Mouse (Mus musculus): Measurements from ENCODE around the gene Cab39.

Cab39 gene

GRCm38 (mm10) chr1:85845476-85845875, 52.2 kb downstream of the Cab39 start:
- no peak for DNase-seq (ENCODE audit: low read depth)

DNA sequence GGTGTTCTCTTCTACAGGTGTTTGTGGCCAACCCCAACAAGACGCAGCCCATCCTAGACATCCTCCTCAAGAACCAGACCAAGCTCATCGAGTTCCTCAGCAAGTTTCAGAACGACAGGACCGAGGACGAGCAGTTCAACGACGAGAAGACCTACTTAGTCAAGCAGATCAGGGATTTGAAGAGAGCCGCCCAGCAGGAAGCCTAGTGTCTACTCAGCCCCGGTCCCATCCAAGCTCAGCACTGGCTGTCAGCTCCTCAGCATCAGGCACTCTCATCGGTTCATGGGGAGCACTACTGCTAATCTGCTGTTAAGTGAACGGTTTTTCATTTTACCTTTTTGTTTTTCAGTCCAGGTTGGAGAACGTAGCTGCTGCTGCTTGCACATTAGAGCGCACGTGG, 55.8 kb downstream of the Cab39 start:
- DNase-seq (ENCODE audit: low read depth) = no peak

DNA sequence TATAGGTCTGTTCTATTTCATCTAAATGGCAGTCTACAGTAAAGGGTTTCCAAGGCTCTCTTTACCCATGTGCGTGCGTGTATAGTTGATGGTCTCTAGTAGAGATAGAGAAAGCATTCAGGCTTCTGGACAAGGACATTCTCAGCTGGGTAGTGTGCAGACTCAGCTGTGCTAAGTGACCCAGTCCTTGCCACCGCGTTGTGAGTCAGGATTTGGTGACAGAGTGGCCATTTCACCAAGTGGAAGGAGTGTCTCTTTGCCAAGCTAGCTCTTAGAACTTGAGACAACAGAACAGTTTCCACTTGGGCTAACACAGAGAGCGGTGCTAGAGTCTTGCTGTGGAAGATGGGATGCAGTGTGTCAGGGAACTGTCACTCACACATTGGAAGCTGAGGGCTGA, 57.6 kb downstream of the Cab39 start:
- DNase-seq (ENCODE audit: low read depth) = no peak

- DNase-seq (ENCODE audit: low read depth) = peak; percentile 35
Observed at GRCm38 (mm10) chr1:85852996-85853689, 59.9 kb downstream of the Cab39 start.

- no peak for DNase-seq (ENCODE audit: low read depth)
Observed at GRCm38 (mm10) chr1:85853865-85854264, 60.6 kb downstream of the Cab39 start.

DNA sequence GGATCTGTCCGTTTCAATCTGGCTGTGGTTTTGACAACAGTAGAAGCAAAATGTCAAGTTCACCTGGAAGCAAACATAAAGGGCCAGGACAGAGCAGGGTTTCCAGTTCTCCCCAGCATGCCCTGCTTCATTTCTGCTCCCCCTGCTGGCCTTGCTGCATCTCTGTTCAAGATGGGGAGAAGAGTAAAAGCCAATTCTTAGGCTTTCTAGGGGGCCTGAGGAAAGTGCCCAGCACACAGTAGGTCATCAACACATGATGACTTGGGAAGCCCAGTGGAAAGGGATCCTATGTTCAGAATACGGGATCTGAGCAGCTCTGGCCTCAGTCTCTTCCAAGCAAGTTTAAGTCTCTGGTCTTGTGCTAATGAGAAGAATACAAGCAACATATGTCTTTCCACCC, 61.2 kb downstream of the Cab39 start:
- no peak for DNase-seq (ENCODE audit: low read depth)

DNA sequence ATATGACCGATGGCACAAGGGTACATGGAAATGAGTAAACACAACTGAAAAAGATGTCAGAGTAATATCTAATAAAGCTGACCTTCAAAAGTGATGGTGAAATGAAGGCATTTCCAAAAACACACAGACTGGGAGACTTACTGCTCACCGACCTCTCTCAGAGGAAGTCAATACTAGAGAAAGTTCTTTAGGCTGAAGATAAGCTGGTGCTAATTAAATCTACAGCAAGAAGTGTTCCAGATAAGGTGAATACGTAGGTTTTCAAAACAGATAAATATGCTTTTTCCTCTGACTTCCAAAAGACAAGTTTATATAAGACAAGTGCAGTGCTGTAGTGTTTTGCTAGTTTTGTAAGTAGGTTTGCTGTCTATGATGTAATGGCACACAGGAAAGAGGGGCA, 63.0 kb downstream of the Cab39 start:
- no peak for DNase-seq (ENCODE audit: low read depth)

- no peak for DNase-seq (ENCODE audit: low read depth)
Observed at GRCm38 (mm10) chr1:85857261-85857754, 64.1 kb downstream of the Cab39 start.

DNA sequence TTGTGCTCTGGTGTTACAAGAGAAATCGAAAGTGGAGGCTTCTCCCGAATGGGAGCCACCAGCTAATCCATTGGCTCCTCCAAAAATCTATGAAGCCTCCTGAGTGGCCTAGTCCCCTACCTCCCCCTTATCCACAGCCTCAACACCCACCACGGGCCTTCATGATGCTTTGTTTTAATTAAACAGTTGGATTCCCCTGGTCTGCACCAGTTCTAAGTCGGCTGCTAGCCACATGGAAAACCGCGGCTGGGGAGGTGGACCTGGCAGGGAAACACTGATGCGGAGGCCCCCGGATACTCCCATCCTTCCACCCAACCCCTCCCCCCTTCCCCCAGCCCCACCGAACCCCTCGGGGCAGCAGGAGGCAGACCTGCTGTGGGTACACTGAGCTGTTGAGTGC, 71.1 kb downstream of the Cab39 start:
- DNase-seq (ENCODE audit: low read depth) = no peak

DNA sequence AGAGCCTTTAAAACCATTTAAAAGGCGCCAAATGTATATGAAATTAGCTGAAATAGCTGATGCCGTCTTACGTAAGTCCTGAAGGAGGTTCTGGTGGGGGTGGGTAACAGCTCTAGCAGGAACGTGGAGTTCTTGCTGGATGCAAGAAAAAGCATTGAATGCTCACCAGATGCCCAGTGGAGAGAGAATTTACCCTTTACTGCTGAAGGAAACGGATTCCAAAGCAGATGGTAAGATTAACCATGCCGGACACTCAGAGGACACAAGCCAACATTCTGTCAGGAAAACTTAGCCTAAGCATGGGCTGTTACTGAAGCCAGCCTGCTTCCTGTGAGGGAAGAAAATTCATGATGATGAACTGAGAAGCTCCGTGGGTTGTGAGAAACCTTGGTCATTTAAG, 76.8 kb downstream of the Cab39 start:
- no peak for DNase-seq (ENCODE audit: low read depth)

- DNase-seq (ENCODE audit: low read depth) = no peak
Observed at GRCm38 (mm10) chr1:85870546-85870945, 77.3 kb downstream of the Cab39 start.

GRCm38 (mm10) chr1:85882003-85882402, 88.8 kb downstream of the Cab39 start:
- no peak for DNase-seq (ENCODE audit: low read depth)

DNA sequence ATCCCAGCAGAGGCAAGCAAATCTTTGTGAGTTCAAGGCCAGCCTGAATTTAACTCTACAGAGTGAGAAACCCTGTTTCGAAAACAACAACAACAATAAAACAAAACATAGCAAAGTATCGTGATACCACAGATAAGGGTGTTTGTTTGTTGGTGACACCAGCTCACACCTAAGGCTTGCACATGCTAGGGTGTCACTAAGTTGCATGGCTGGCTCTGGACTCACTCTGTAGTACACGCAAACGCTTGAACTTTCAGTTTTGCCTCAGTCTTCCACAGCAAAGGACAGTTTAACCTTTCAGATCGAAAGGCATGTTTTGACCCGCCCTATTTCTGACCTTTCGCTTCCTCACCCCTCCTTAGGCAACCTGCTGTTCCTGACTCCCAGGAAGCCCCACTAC, 94.0 kb downstream of the Cab39 start:
- DNase-seq (ENCODE audit: low read depth) = no peak

- peak; percentile 51 for DNase-seq (ENCODE audit: low read depth)
Observed at GRCm38 (mm10) chr1:85894231-85894747, 101.0 kb downstream of the Cab39 start, which contains the start of gene Itm2c. Gene Itm2c, plus strand, starts transcription at chr1:85894281.

DNA sequence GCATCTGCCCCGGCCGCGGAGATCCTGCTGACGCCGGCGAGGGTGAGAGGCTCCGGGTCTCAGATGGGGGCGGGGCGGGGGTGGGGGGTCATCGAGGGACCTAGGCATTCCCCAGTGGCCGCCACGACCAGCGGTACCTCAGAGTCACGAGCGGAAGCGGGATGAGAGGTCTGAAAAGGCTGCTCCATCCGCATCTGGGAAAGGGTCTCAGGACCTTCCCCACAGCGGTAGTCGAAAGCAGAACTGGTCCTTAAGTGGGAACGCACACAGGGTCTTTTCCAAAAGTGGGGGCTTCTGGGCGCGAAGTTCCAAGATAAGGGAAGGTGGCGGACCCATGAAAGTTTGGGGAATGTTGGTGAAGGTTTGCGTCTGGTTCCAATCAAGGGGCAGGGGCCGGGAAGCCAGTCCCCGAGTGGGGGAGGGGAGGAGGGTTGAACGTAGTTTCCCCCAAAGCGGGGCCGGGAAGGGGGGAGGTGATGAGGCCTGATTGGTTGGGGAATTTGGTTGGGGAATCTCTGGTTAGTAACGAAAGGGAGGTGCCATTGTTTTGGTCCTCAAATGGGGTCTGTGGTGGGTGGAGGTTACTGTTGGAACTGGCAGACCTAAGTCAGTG, 101.6 kb downstream of the Cab39 start:
- no peak for DNase-seq (ENCODE audit: low read depth)

DNA sequence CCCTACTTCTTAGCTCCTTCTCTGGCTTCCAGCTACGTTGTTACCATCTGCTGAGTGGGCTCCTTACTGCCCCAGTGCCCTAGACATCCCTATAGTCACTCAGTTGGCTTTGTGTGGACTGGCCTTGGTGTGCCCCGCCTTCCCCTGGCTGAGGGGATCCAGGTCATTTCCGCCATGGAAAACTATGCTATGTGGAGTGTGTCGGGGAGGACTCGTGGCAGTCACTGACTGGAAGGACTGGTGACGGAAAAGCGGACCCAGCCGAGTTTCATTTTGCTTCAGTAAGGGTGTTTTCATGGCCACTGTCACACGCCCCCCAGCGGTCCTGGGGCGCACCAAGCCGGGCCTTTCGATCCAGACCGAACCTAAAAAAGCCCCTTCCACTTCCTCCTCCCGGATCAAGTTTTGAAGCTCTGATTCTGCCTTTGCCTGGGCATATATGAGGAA, 102.2 kb downstream of the Cab39 start:
- peak; percentile 40 for DNase-seq (ENCODE audit: low read depth)

DNA sequence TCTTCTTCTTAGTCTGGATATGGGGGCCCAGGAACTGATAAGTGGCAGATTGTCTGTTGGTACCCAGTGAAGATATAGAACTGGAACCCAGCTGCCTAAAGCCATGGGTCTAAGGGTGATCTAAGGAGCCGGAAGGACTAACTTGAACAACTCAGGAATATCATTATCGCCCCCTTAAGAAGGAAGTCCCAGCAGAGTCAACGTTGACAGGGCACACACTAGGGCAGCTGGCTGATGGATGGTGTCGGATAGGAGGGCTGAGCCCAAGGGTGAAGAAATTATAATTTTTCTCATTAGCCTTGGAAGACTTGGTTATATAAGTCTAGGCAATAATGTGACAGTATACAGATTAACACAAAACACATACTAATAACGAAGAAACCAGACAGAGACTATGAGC, 102.9 kb downstream of the Cab39 start:
- no peak for DNase-seq (ENCODE audit: low read depth)

- DNase-seq (ENCODE audit: low read depth) = no peak
Observed at GRCm38 (mm10) chr1:85896781-85897700, 103.8 kb downstream of the Cab39 start.

DNA sequence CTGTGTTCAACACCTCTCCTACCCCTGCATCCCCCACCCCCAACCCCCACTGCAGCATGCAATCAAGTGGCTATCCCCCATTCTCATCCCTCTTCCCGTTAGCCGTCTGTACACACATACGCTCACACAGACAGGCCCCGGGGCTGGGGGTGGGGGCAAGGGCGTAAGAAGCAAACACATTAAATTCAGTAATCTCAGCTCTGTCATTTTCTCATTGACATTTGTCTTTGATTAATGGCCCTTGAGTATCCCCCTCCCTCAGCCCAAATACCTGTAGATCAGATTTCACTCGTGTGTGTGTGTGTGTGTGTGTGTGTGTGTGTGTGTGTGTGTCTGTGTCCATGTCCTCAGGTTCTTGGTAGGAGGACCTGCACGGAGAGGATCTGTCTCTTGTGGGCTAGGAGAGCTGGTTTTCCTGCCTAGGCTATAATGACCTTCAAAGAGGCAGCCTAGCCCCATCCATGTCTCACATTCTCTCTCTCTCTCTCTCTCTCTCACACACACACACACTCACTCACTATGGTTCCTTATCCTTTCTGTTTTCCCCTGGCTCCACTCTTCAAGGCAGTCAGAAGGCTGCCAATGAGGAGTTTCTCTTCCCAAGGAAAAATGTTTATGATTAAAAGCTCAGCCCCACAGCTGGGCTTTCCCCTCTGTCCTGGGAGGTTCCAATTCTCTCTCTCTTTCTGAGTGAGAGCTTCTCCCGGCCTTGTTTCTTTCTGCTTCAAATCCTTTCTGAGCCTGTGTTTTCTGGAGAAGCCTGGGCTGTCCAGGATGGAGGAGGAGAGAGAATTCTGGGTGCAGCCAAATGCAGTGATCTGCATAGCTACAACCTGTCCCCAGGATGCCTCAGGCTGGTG, 104.9 kb downstream of the Cab39 start:
- no peak for DNase-seq (ENCODE audit: low read depth)

DNA sequence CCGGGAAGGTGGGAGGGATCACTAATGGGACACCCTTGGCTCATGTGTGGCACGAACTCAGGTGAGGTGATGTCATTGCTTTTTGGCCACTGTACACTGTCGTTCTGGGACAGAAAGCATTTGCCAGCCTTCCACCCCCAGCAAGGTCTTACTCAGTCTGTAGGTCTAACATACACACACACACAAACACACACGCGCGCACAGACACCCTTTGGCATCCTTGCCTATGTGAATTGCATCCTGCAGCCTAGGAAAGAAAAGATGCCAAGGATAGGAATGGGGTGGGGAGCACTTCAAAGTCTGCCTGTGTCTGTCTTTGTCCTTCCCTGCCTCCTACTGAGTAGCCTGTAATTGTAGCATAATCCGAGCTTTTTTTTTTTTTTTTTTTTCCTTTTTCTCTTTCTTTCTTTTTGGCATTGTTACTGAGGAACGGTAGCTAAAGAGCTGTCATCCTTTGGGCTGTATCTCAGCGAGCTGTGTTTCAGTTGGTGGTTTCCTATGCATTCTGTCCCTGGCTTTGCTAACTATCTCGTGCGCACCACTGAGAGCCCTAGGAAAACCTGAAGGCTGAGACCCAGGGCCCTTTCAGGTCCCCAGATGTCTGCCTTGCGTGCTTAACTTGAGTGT, 105.6 kb downstream of the Cab39 start:
- no peak for DNase-seq (ENCODE audit: low read depth)

DNA sequence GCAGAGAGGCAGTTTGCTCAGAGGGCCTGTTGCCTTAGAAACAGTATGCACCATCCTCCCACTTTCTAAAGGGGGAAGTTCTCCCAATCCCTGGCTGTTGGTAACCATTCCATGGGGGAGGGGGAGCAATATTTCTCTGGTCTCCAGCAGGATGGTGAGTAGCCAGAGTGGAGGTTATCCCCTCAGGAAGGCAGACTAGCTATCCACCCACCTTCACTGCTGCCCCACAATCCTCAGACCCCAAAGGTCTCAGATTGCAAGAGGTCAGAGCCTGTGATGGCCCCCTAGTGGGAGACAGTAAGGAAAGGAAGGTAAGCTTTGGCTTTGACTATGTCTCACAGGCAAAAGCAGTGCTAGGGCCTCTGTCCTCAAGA, 106.1 kb downstream of the Cab39 start:
- DNase-seq (ENCODE audit: low read depth) = no peak

Measured in fibroblast of lung, adult 2 months (primary cell).